Mouse (Mus musculus): ENCODE data around the gene Hspbap1.

DNA sequence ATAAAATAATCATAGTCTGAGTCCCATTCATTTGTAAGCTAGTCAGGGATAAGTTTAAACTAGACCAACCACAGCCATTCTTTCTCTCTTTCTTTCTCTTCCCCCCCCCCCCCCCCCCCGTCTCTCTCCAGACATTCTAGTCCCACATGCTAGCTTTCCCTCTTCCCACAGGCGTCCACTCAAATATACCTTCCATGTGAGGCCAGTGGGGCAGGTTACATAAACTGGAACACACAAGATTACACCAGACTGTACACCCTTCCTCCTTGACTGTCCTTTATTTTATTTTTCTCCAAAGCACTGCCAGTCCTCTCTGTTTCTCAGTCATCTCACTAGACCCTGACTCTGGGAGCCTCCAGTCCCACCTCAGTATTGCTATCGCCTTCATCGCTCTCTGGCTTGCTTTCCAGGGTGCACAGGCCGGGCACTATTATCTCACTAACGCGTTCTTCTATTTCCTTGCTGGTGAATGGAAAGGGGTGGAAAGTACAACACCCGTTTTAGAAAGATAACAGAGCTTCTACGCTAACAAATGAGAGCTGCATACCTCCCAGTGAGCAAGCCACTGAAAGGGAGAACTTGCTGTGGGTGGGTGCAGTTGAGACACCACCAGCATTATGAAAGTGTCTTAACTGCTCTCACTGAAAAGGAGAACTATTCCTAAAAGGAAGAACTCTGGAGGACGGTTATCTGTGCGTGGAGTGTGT is 6.4 kb upstream of the Hspbap1 start:
- TF ChIP-seq CTCF (IDR thresholded peaks at IDR 0.05; ENCODE audit: low read depth) (no peak), EP300 (IDR thresholded peaks at IDR 0.05; ENCODE audit: low read depth) (peak; percentile 91)
